Mouse (Mus musculus) kidney, postnatal 36 days (tissue): ENCODE measurements around the gene Uggt2.

Experiments used
- DNase-seq, 2 experiments: peaks; one replicate each; pipeline ENCODE4 v3.0.0; 2021 to 2022; ENCODE audit warnings: mixed read lengths in 2 of 2

Gene Uggt2

GRCm38 (mm10) chr14:118980358-118980757 is 118.9 kb downstream of the Uggt2 start:
- DNase-seq = peak; percentile 25 to 32

GRCm38 (mm10) chr14:118979571-118980325 is 119.5 kb downstream of the Uggt2 start:
- DNase-seq = no peak

GRCm38 (mm10) chr14:118977136-118977816 is 122.0 kb downstream of the Uggt2 start:
- no peak for DNase-seq

DNA sequence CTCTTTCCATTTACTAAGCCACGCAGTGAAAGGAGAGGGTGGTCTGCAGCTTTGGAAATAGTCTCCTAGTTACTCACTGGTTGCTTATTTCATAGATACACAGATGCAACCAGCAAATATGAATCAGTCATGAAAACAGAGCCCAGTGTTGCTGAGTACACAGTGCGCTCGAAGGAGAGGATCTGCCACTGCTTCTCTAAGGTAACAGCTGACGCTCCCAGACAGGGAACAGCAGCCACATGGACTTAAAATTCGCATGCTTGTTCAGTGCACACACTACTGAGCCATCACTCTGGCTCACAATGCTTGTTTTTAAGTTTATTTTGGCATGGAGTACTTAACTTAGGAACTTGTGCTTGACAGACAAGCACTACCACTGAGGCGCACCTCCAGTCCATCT is 127.0 kb downstream of the Uggt2 start:
- DNase-seq = no peak

DNA sequence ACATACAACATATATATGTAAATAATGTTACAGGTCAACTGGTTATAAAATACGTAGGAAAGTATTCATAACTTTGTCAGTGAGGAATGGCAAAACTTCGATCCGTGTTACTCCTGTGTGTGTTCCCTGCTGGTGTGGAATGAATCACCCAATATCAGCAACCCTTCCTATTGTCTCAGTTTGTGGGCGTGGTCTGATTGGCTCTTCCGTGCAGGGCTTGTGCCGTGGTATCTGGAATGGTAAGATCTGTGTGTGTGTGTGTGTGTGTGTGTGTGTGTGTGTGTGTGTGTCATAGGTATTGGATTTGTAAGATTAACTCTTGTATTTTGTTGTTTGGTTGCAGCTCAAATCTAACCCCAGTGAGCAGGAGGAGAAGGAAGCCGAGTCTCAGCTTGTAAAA is 131.6 kb downstream of the Uggt2 start:
- no peak for DNase-seq

GRCm38 (mm10) chr14:118965356-118966000 is 133.8 kb downstream of the Uggt2 start:
- DNase-seq = no peak

GRCm38 (mm10) chr14:118958010-118958409 is 141.2 kb downstream of the Uggt2 start:
- no peak for DNase-seq

- DNase-seq = peak; percentile 44 to 46
Measured at GRCm38 (mm10) chr14:118951912-118952583, 147.2 kb downstream of the Uggt2 start.

DNA sequence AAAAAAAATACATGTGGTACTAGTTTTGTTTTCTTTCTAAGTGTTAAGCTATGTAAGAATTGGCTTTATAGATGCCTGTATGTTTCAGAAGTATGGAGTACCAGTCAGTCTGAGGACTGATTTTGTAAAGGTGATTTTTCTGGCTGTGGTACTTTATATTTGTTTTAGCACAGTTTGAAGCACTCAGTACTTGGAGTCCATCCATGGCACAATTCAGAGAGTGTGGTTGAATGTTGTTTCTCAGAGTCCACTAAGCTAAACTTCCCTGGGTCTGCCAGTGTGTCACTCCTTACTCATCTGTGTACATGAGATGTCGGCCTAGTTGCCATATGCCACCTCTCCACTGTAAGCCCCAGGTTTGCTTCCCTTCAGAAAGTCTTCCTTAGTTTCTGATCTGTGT is 150.4 kb downstream of the Uggt2 start:
- DNase-seq = no peak

DNA sequence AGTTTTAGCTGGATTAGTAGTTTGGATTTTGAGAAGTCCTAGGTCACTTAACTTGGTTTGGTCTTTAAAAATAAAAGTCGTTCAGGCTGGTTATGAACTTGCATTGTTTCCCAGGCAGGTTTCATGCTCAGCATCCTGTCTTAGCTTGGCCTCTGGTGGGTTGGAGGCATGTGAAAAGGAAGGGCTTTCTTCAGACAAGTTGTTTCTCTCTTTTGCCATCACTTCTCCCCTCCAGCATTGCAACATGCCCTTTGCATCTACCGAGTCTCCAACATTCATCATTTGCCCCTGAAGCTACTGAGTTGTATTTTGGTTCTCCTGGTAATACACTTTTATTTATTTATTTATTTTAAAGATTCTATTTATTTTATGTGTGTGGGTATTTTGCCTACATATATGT is 154.5 kb downstream of the Uggt2 start:
- no peak for DNase-seq

GRCm38 (mm10) chr14:118942076-118942475 is 157.2 kb downstream of the Uggt2 start:
- DNase-seq = no peak

- peak; percentile 44 to 53 for DNase-seq
Measured at GRCm38 (mm10) chr14:118940796-118941495, 158.3 kb downstream of the Uggt2 start.

GRCm38 (mm10) chr14:118938551-118938950 is 160.7 kb downstream of the Uggt2 start:
- peak; percentile 13 to 21 for DNase-seq

- peak; percentile 99 to 100 for DNase-seq
Measured at GRCm38 (mm10) chr14:118937533-118938492, 161.4 kb downstream of the Uggt2 start, which contains the start of gene Dnajc3. Gene Dnajc3 (plus strand): TSS chr14:118937976.

- DNase-seq = no peak
Measured at GRCm38 (mm10) chr14:118936952-118937351, 162.3 kb downstream of the Uggt2 start.

DNA sequence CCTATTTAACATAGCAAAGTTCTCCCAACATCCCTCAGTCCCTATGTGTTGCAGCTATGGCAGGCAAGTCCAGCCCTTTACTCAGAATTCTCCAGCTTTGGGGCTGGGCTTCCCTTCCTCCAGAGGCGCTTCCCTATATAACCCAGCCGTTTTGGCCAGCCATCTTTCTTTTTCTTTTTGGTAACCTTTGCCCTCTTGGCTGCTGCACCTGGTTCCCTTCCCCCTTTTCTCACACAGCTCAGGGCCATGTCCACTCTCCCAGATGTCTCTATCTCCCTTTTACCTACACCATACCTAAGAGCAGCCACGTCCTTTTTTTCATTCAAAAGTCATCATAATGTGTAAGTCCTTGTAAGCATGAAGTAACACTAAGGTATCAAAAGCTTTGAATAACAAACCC is 163.0 kb downstream of the Uggt2 start:
- DNase-seq = no peak
